Mouse (Mus musculus) cerebellum, adult 9-10 months (tissue): ENCODE results near the gene Cacna1a.

Source experiments
- DNase-seq: peaks from one replicate; pipeline ENCODE4 v3.0.0; 2022

The Cacna1a gene

GRCm38 (mm10) chr8:84414918-84415317, 26.7 kb downstream of the Cacna1a start:
- no peak for DNase-seq

- DNase-seq: no peak
Measured at GRCm38 (mm10) chr8:84415378-84415898, 27.2 kb downstream of the Cacna1a start.

GRCm38 (mm10) chr8:84416041-84416440, 27.8 kb downstream of the Cacna1a start:
- DNase-seq: no peak

- DNase-seq: peak; percentile 76
Measured at GRCm38 (mm10) chr8:84416915-84417314, 28.7 kb downstream of the Cacna1a start.

DNA sequence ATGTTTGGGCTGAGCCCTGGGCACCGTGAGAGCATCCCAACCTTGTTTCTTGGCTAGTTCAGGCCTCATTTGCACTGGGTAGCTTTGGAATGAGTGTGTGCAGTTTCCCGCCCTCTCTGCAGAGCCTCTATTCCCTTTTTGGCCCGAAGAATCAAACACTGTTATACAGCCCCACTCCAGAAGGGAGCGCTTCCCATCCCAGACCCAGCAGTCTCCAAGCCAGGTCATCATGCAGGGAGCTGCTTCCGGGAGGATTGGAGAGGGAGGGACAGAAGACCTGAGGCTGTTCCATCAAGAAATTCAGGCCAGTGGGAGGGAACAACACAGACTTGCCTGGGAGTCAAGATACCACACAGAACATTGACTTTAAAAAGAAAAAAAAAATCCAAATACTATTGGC, 29.6 kb downstream of the Cacna1a start:
- peak; percentile 88 for DNase-seq

GRCm38 (mm10) chr8:84424426-84424825, 36.2 kb downstream of the Cacna1a start:
- no peak for DNase-seq

- DNase-seq: no peak
Measured at GRCm38 (mm10) chr8:84426087-84426486, 37.8 kb downstream of the Cacna1a start.

- peak; percentile 96 for DNase-seq
Measured at GRCm38 (mm10) chr8:84426582-84426981, 38.3 kb downstream of the Cacna1a start.

DNA sequence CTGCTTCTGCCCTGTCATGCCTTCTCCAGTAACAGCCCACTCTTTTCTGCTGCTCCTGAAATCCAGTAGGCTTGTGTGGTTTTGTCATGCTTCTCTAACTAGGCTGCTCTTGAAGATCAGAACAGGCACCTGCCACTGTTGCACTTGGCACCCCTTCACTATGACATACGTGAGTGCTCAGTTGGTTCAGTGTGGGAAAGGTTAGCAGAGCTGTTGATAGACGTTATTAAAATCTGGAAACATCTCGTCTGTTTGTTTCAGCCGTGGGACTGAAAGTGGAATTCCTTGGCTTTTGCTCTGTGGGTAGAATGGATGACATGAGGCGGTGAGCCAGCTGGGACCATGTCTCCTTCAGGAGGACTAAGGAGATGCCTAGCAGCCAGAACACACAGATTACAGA, 39.8 kb downstream of the Cacna1a start:
- peak; percentile 77 for DNase-seq

DNA sequence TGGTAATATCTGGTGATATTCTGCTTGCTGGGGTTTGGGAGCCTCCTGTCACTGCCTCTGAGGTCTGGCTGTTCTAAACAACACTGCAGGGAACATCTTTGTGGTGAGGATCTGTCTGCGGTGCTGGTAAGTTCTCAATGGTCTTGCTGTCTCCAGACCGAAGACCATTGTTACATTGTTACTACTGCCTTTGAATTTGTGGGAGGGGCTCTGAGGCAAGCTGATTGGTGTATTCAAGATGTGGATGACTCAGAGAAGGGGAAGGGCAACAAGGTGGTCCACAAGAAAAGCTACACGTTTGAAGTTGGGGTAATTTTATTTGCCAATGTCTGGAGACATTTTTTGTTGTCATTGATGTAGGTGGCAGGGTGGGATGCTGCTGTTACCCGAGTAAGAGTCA, 40.8 kb downstream of the Cacna1a start:
- DNase-seq: no peak

DNA sequence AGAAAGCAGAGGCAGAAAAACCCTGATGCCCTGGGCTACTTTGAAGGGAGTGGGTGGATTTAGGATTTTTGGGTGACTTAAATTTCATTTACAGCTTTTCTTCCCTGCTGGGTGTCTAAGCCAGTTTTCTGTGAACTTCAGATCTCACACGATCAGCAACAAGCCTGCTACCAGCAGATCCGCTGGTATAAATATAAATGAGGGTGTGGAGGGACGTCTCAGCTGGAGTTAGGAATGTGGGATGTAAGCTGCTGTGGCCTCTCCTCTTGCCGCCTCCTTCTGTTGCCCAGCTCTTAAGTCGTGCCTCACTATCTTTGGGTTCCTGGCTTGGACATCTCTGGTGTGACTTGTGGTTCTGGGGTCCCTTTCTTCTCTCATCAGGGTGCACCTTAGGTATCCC, 41.3 kb downstream of the Cacna1a start:
- DNase-seq: no peak

- peak; percentile 66 for DNase-seq
Measured at GRCm38 (mm10) chr8:84435370-84435769, 47.1 kb downstream of the Cacna1a start.

- peak; percentile 93 for DNase-seq
Measured at GRCm38 (mm10) chr8:84439813-84440212, 51.6 kb downstream of the Cacna1a start.

- no peak for DNase-seq
Measured at GRCm38 (mm10) chr8:84442043-84442442, 53.8 kb downstream of the Cacna1a start.

DNA sequence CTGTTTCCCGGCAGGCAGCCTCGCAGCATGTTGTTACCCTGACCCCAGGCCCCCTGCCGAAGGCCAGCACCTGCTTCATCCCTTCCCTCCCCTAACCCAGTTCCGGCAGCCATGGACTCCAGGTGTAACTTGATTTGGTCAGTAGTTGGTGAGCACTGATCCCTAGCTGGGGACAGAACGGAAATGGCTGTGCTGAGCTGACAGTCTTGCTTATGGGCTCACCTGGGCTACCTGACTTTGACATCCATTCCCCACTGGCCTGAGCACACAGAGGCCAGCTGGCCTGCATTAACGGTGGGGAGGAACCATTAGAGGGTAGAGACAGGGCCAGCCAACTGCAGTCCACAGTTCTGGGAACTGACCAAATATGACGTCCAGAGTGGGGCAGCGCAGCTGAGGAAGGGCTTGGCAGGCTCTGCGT, 58.3 kb downstream of the Cacna1a start:
- peak; percentile 88 for DNase-seq

- no peak for DNase-seq
Measured at GRCm38 (mm10) chr8:84454532-84454931, 66.3 kb downstream of the Cacna1a start.

DNA sequence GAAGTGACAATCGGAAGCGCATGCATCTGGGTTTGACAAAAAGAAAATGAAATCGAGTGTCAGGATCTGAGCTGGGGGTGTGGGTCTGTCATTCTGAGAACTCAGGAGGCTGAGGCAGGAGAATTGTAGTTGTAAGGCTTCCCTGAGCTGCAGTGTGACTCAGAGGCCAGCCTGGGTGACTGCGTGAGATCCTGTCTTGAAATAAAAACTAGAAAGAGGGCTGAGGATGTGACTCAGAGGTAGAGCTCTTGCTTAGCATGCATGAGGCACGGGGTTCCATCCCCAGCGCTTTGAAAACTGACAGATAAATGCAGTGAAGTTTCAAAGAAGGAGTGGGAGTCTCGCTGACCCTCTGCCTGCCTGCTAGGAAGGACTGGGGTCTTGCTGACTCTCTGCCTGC, 70.6 kb downstream of the Cacna1a start:
- no peak for DNase-seq

GRCm38 (mm10) chr8:84459276-84459675, 71.0 kb downstream of the Cacna1a start:
- DNase-seq: peak; percentile 79

DNA sequence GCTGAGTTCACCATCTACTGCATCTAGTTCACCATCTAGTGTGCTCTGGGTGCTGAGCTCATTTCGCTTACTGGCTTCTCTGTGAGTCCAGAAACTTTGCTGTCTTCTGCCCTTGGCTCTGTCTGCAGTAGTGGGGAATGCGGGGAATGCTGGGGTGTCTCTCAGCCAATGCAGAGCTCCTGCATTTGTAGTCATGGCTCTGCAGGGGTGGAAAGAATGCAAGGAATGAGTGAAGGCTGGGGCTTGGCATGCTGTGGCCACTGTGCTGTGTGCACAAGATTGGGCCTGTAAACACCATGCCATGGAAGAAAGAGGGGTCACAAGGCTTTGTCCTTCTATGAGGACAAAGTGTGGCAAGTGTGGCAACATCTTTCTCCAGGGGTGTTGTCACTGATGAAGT, 72.5 kb downstream of the Cacna1a start:
- DNase-seq: no peak

GRCm38 (mm10) chr8:84466932-84467331, 78.7 kb downstream of the Cacna1a start:
- peak; percentile 88 for DNase-seq

GRCm38 (mm10) chr8:84469076-84469475, 80.8 kb downstream of the Cacna1a start:
- no peak for DNase-seq

- peak; percentile 75 for DNase-seq
Measured at GRCm38 (mm10) chr8:84471271-84471995, 83.2 kb downstream of the Cacna1a start.

- DNase-seq: no peak
Measured at GRCm38 (mm10) chr8:84474456-84474855, 86.2 kb downstream of the Cacna1a start.

- DNase-seq: no peak
Measured at GRCm38 (mm10) chr8:84477341-84477740, 89.1 kb downstream of the Cacna1a start.

DNA sequence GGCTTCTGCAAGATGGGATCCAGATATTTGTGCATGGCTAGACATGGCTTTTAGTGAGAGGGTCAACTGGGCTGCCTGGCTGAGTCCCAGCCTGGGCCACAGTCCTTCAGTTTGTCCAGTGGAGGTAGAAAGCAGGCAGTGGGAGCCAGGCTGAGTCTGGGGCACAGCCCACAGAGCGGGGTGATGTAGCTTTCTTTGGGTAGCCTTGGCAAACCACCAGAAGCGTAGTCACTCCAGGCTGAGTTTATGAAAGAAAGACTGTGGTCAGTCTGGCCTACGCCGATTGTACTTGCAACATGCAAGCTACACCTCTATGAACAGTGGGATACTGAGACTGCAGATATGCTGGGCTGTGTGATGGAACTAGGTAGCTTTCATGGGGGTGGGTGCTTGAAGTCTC, 94.8 kb downstream of the Cacna1a start:
- no peak for DNase-seq
